Mouse (Mus musculus) spleen, adult 2 months (tissue): ENCODE data around the gene 6720489N17Rik.
"Not testable (repeated sequence)": the region's sequence is repeated elsewhere in the genome, so short reads cannot be mapped to it uniquely, and the experiment has no call there.

Source experiments
- CTCF ChIP-seq: fragments of 200-500 bp; IDR thresholded peaks from 2 replicates; pipeline ENCODE4 v1.5.1; 2011; ENCODE audit warnings: mild to moderate bottlenecking, inconsistent platforms; ENCODE audit not compliant: insufficient read depth, insufficient read length, insufficient replicate concordance; ENCODE audit errors: extremely low read depth
- POLR2A ChIP-seq: fragments of 200-500 bp; IDR thresholded peaks from 2 replicates; pipeline ENCODE4 v1.6.1; 2011; ENCODE audit warnings: low read depth, low read length, inconsistent platforms

GRCm38 (mm10) chr13:62627071-62627470 lies 3.1 kb upstream of the 6720489N17Rik start:
- 0 out of 2 replicates have a peak, but pooled peaks have one; percentile 6 for TF ChIP-seq CTCF
- TF ChIP-seq POLR2A = not testable (repeated sequence)
